Mouse (Mus musculus) intestine, embryonic 14.5 days (tissue): ENCODE measurements around the gene Vsig10l. TPM values are rescaled to one million over a fixed set of nuclear protein-coding genes. Genes with fewer than 3 reads are reported as not detected.

ENCODE experiments used
- ATAC-seq: fragments of 200-750 bp; cut with Nextera tagmentation; replicated peaks from 2 replicates; pipeline ENCODE4 v1.8.0; 2017; ENCODE audit warnings: low read depth, moderate number of reproducible peaks, moderate TSS enrichment, moderate library complexity; ENCODE audit not compliant: low FRiP score, low TSS enrichment
- DNase-seq: peaks from one replicate; pipeline ENCODE4 v3.0.0-alpha.2; 2018; ENCODE audit warnings: low spot score
- H3K27ac ChIP-seq: fragments of 300-500 bp; sonication (generic); 2 replicates; pipeline ENCODE4 v1.5.1; 2014; ENCODE audit warnings: low read depth, mild to moderate bottlenecking, control low read depth
- H3K27me3 ChIP-seq: fragments of 300-500 bp; sonication (generic); replicated peaks from 2 replicates; pipeline ENCODE4 v1.6.1; 2014; ENCODE audit warnings: low read length, control low read depth; ENCODE audit not compliant: control insufficient read depth, insufficient read depth
- H3K36me3 ChIP-seq: fragments of 300-500 bp; sonication (generic); 2 replicates; pipeline ENCODE4 v1.6.1; 2014; ENCODE audit warnings: low read length, control low read depth; ENCODE audit not compliant: control insufficient read depth, insufficient read depth
- H3K4me1 ChIP-seq: fragments of 300-500 bp; sonication (generic); replicated peaks from 2 replicates; pipeline ENCODE4 v1.6.1; 2014; ENCODE audit warnings: low read length, control low read depth, mixed read lengths; ENCODE audit not compliant: control insufficient read depth, insufficient read depth
- H3K4me2 ChIP-seq: fragments of 300-500 bp; sonication (generic); 2 replicates; pipeline ENCODE4 v1.6.1; 2014; ENCODE audit warnings: low read length
- H3K4me3 ChIP-seq: fragments of 300-500 bp; sonication (generic); 2 replicates; pipeline ENCODE4 v1.5.1; 2014; ENCODE audit warnings: low read depth, low read length, control low read depth, mixed read lengths
- H3K9ac ChIP-seq: fragments of 300-500 bp; sonication (generic); 2 replicates; pipeline ENCODE4 v1.6.1; 2014; ENCODE audit warnings: mild to moderate bottlenecking, low read length
- H3K9me3 ChIP-seq: fragments of 300-500 bp; sonication (generic); 2 replicates; pipeline ENCODE4 v1.6.1; 2016; ENCODE audit warnings: low read length, control low read depth; ENCODE audit not compliant: control insufficient read depth
- WGBS: fragments of 180-500 bp; shearing (Covaris S2); extraction: QIAGEN DNeasy Blood & Tissue Kit; methylation state at CpG from one replicate; pipeline ENCODE4 v1.1.7; 2014; 5-methylcytosine and 5-hydroxymethylcytosine counted together
- microRNA-seq: library from miRNA; unstranded; fragments of <30 nt; microRNA quantifications from one replicate; pipeline ENCODE4, GENCODE M21; 2016
- polyA plus RNA-seq: library from polyadenylated mRNA; unstranded; fragments of >200 nt; fragmentation: Nextera tagmentation; extraction: Ambion mirVana; gene quantifications from 2 replicates; pipeline ENCODE4 v1.2.1, GENCODE M21; 2014

Gene Vsig10l
- polyA plus RNA-seq, 1 experiment from 2014 or later, result 4.2 TPM

GRCm38 (mm10) chr7:43518341-43518740 lies 55.4 kb downstream of the Vsig10l start:
- no peaks in the 10 kb centered on the region for H3K36me3 ChIP-seq
- DNase-seq (no peak), ATAC-seq (no peak)
- H3K9me3 ChIP-seq, result no peaks in the 10 kb centered on the region
- no peak overlapping the region for H3K9ac ChIP-seq
- no peaks in the 10 kb centered on the region for H3K4me1 ChIP-seq
- no peak overlapping the region for H3K4me2 ChIP-seq
- no peak overlapping the region for H3K4me3 ChIP-seq
- no peak overlapping the region for H3K27ac ChIP-seq
- 87% methylated on average over 15 of the region's 15 CpGs for WGBS
- no peaks in the 10 kb centered on the region for H3K27me3 ChIP-seq

Small RNA genes within 50 kb of the gene (microRNA-seq; reads per million reads assigned to microRNA genes)
- 1.1 reads per million, percentile 9 among the genes with 10 or more reads in this experiment for gene Mir7051

Other genes starting within 250 kb of the Vsig10l start
- gene Zfp715, start 149.9 kb upstream of the Vsig10l start, polyA plus RNA-seq, result 14.1 and 14.9 TPM in 2 replicates
- gene Siglecf, start 111.8 kb upstream of the Vsig10l start, polyA plus RNA-seq, result 0.30 and 0.66 TPM in 2 replicates
- 0.20 and 0.31 TPM in 2 replicates for gene Siglecg, start 54.9 kb upstream of the Vsig10l start, polyA plus RNA-seq
- gene Lim2, start 35.5 kb upstream of the Vsig10l start, polyA plus RNA-seq, result 0.22 and 0.60 TPM in 2 replicates
- 2.8 and 3.4 TPM in 2 replicates for gene Nkg7, start 26.1 kb upstream of the Vsig10l start, polyA plus RNA-seq
- not detected in 2 replicates for gene Cldnd2, start 22.4 kb upstream of the Vsig10l start, polyA plus RNA-seq
- gene Etfb, start 19.1 kb upstream of the Vsig10l start, polyA plus RNA-seq, result 347 and 370 TPM in 2 replicates
- gene Gm45233, start 19.0 kb upstream of the Vsig10l start, polyA plus RNA-seq, result 0.39 TPM in 1 of 2 replicates, not detected in the other
- 0.67 and 0.72 TPM in 2 replicates for gene Iglon5, start 26.9 kb downstream of the Vsig10l start, polyA plus RNA-seq
- gene 4931406B18Rik, start 42.8 kb downstream of the Vsig10l start, polyA plus RNA-seq, result not detected in 2 replicates
- 1.7 and 2.0 TPM in 2 replicates for gene Cd33, start 81.3 kb downstream of the Vsig10l start, polyA plus RNA-seq
- 3.4 and 3.8 TPM in 2 replicates for gene Zfp658, start 99.1 kb downstream of the Vsig10l start, polyA plus RNA-seq
- gene Zfp719, start 116.5 kb downstream of the Vsig10l start, polyA plus RNA-seq, result 12.4 TPM in 2 replicates
- gene Zfp819, start 144.0 kb downstream of the Vsig10l start, polyA plus RNA-seq, result not detected in 2 replicates
- 2.3 and 3.5 TPM in 2 replicates for gene Ceacam18, start 171.6 kb downstream of the Vsig10l start, polyA plus RNA-seq
- gene Siglece, start 197.0 kb downstream of the Vsig10l start, polyA plus RNA-seq, result 1.2 and 1.7 TPM in 2 replicates
- 9.4 and 9.8 TPM in 2 replicates for gene Ctu1, start 208.9 kb downstream of the Vsig10l start, polyA plus RNA-seq
- 0.26 and 0.39 TPM in 2 replicates for gene Klk14, start 227.3 kb downstream of the Vsig10l start, polyA plus RNA-seq
- 0.86 and 1.2 TPM in 2 replicates for gene Klk13, start 249.4 kb downstream of the Vsig10l start, polyA plus RNA-seq